Mouse (Mus musculus): ENCODE results near the gene Abcb9. TPM values are rescaled to one million over a fixed set of nuclear protein-coding genes. Genes with fewer than 3 reads are reported as not detected.

Gene Abcb9
- total RNA-seq, 2 experiments from 2014 or later, result 30.6 to 32.0 TPM

DNA sequence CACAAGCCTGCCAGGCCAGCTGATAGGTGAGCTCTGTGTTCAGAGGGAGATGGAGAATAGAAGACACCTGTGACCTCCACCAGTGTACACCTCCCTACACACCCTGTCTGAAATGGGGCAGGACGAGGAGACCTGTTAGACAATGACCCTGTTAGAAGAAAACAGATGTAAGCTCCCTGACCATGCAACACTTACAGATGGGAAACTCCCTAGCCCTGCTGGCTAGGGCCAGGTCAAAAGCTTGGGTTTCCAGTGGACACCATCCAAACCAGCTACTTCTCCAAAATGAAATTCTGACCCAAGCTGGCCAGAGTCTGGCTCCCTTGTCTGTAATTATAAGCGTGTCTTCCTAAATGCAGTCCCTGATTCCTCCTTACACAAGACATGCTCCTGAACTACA lies 79.9 kb downstream of the Abcb9 start:
- DNase-seq (ENCODE audit: low spot score in 2 of 2), result no peak

DNA sequence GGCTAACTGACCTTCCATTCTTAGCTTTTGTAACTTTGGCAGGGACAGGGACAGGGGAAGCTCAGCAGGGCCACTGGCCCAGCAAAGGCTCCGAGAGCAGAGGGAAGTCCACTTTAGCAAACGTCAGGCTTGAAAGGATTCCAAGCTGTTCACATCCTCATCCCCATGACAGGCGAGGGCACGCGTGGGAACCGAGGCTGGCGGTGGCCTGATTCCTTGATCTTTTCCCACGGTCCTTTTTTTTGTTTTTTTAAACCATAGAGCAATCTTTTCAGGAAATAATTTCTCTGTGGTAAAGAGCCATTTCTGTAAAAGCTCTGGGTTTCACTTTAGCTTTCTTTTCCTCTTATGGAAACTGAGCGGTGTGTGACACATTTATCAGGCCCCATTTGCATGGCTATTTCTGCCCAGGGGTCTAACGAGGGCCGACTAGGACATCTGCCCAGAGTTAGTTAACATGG lies 80.8 kb downstream of the Abcb9 start:
- DNase-seq (ENCODE audit: low spot score in 2 of 2), result no peak

DNA sequence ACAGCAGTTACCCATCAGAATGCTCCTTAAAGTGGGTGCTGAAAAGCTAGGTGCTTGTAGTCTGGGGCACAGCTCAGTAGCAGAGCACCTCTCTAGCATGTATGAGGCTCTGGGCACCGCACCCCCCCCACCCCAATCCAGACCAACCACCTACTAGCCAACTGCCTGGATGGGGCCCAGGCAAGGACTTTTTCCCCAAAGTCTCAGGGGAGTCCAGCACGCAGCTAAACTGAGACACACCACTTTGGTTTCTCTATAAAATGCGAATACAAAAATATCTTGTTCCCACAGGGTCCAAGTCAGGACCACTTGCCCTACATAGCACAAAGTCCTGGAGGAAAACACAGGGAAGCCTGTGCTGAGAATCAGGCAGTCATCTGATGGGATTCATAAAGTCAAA lies 81.4 kb downstream of the Abcb9 start:
- no peak for DNase-seq (ENCODE audit: low spot score in 2 of 2)

DNA sequence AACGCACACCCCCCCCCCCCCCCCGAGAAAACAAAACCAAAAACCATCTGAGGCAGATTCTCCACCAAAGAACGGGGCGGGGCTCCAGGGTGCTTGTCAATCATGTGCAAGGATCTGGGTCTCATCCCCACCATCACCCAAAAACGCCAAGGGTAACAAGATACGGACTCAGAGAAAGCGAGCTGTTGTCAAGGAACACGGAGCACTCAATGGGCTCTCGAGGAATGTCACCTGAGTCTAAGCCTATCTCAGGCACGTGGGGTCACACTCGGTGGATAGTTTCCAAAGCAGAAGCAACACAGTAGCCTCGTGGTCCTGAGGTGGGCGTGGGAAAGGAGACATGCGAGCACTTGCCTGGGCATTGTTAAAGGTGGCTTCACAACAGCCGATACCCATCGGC lies 81.9 kb downstream of the Abcb9 start:
- no peak for DNase-seq (ENCODE audit: low spot score in 2 of 2)

DNA sequence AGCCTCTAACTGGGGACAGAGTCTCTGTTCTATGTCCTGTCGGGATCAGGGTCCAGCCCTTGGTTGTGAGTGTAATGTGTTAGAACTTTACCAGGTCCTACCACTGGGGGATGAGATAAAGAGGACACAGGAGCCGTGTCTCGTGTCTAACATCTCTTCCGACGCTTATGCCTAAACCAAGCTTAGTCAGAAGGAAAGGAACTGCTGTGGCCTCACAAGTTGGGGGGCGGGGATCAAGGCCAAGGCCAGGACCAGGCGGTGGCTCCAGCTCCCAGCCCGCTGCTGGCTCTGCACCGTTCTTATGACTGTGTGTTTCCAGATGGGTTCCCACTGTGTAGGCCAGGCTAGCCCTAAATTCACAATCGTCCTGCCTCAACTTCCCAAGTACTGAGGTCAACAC lies 82.7 kb downstream of the Abcb9 start:
- no peak for DNase-seq (ENCODE audit: low spot score in 2 of 2)

DNA sequence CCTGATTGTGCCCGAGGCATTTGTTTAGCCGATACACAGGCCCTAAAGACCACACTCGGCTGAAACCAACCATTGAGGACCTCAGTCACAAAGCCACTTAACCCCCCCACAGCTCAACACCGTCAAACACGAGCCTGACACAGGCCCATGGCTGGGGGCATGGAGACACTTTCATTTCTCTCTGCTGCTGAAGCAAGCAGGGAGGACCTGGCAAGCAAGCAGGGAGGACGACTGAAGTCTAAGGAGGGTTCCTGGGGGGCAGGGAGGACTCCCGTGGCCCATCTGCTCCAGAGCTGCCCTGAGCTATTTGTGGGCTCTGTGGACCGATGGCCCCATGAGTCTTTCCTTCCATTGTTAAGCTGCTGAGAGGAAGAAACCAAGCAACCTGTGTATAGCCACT lies 83.7 kb downstream of the Abcb9 start:
- DNase-seq (ENCODE audit: low spot score in 2 of 2), result no peak

Other genes with a start within 250 kb of the Abcb9 start
- gene Hcar2, start 230.3 kb downstream of the Abcb9 start, total RNA-seq (2021), result not detected
- gene Hcar1, start 215.8 kb downstream of the Abcb9 start, total RNA-seq (2021), result under 1 TPM; 0.66 to 0.85 TPM
- 10 to 100 TPM; 70.7 to 76.0 TPM for gene Denr, start 188.6 kb downstream of the Abcb9 start, total RNA-seq (2021)
- gene Gm43518, start 168.4 kb downstream of the Abcb9 start, total RNA-seq (2021), result 1 to 10 TPM; 1.3 to 1.6 TPM
- 1 to 10 TPM; 2.9 to 3.3 TPM for gene Ccdc62, start 165.1 kb downstream of the Abcb9 start, total RNA-seq (2021)
- 10 to 100 TPM; 63.7 to 70.1 TPM for gene Hip1r, start 122.2 kb downstream of the Abcb9 start, total RNA-seq (2021)
- gene Vps37b, start 63.5 kb downstream of the Abcb9 start, total RNA-seq (2021), result 10 to 100 TPM; 38.4 to 41.6 TPM
- gene Ogfod2, start 16.5 kb upstream of the Abcb9 start, total RNA-seq (2021), result 10 to 100 TPM; 30.8 to 37.0 TPM
- 10 to 100 TPM; 54.3 to 60.0 TPM for gene Arl6ip4, start 20.3 kb upstream of the Abcb9 start, total RNA-seq (2021)
- gene Pitpnm2, start 154.0 kb upstream of the Abcb9 start, total RNA-seq (2021), result 100 to 1,000 TPM; 125 to 126 TPM
- gene Mphosph9, start 232.2 kb upstream of the Abcb9 start, total RNA-seq (2021), result 10 to 100 TPM; 21.9 to 24.2 TPM
- gene 2810006K23Rik, start 232.3 kb upstream of the Abcb9 start, total RNA-seq (2021), result 10 to 100 TPM in 1 of 2 experiments, 1 to 10 TPM in 1; 9.9 to 12.7 TPM